Mouse (Mus musculus): ENCODE measurements around the gene Fbxo30.
A peak's percentile ranks its signal among the peaks of the same experiment; 100 is the strongest.

Gene Fbxo30

DNA sequence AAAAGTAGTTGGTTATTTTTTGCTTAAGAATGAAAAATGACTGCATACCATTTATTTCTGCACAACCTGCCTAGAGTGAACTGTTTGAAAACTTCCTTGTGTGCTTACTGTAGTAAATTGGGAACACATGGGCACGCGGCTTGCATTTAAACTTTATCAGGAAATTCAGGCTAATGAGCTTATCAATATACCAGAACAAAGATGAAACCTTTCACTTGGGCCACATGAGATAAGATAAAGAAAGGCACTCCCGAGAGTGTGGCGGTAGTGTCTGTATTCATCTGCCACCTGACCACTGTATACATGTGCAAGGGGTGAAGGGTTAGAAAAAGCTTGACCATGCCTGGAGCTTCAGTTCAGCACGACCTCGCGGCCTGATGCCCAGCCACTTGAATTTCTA is 41.2 kb downstream of the Fbxo30 start:
- no peak for DNase-seq (ENCODE audit: low spot score)

DNA sequence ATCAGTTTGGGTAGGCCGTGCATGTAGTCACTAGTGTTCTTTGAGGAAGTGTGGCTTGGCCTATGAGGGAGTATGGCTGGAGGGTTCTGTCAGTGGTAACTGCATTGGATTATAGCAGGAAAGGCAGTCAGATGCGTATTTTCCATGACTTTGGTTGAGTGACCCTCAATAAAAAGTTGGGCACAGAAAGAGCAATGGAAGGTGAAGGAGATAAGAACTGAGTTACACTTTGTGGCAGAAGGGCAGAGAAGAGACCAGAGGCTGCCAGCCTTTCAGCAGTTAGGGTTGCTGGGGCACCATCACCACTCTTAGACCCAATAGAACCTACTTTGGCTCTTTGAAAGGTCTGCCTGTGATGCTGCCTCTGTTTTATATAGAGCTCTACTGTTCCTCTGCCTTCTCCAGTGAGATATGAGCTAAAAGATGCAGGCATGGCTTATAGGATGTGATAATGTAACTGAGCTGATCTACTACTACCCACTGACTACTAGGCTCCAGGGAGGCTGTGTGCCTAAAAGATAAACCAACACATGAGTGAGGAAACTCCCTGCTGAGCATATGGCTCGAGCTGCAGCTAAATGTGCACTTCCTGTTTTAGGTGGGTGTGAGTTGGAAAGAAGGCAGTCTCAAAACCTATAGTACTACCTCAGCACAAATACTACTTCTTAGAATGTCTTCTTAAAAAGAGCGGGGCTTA is 42.2 kb downstream of the Fbxo30 start:
- DNase-seq (ENCODE audit: low spot score), result no peak

- DNase-seq (ENCODE audit: low spot score), result no peak
These were observed 45.4 kb downstream of the Fbxo30 start for GRCm38 (mm10) chr10:11326526-11326925.

DNA sequence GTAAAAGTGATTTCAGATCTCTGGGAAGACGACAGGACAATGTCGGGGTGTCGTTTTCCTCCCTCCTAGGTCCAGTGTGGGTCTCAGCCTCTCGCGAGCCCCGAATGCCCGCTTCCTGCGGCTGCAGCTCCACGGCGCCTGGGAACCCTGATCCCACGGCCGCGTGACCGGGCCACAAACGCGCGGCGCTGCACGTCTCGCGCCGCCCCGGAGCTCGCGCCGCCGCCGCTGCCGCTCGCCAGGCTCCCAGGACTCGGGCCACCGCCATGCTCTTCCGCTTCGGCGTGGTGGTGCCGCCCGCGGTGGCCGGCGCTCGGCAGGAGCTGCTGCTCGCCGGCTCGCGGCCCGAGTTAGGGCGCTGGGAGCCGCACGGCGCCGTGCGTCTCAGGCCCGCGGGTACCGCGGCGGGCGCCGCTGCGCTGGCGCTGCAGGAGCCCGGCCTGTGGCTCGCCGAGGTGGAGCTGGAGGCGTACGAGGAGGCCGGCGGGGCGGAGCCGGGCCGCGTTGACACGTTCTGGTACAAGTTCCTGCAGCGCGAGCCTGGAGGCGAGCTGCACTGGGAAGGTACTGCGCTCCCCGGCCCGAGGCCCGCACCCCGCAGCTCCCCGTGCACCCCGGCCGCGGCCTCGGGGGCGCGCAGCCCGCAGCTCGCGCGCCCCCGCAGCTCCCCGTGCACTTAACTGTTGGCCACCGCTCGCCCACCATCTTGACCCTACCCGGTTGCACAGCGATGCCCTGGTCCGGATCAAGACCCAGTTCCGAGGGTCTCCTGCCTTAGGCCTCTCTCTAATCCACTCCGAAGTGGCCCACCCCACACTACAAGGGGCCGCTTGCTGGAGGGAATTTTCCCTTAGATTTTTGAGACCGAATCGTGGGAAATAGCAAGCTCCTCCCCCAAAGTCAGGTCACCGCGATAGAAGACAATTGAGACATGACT is 62.3 kb downstream of the Fbxo30 start, which contains the start of gene Epm2a:
Gene Epm2a, plus strand, starts transcription at position 200 of the 937 bp plus-strand sequence.
- peak; percentile 80 for DNase-seq (ENCODE audit: low spot score)

DNA sequence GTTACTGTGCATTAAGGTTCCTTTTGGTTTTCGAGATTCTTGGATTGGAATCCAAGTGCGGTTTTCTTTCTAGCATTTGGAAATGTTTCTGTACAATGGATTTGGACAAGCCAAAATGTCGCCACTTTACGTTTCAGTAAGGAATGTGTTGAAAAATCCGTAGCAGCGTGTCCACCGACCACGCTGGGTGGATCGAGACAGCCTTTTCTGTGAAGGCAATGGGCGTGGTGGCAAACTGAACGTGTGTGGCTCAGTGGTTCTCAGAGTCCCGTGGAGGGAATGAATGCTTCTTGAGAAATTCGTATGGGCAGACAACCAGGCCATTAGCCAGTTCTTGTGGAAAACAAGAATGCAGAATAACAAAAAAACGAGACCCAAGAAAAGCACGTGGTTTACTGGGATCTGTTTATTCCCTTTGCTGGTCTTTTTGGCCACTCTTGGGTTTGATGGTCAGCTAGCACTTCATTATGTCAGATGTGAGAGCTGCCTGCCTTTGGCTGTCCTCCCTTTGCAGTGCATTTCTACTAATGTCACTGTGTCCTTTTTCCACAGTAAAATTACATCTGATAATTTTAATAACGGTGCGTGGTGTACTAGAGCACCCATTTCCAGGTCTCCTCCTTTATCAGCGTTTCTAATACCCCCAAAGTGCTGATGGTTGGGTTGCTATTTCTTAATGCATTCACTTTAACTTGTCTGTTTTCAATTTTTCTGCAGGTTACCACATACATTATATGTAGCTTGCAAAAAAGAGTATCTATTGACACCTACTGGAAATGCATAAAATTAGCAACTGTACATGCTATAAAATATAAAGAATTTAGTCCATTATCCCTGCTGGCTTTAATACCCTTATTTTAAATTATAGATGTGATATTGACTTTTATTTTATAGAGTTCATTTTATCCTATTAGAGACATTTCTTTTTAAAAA is 63.7 kb downstream of the Fbxo30 start:
- no peak for DNase-seq (ENCODE audit: low spot score)

All from embryo, embryonic 10.5 days (tissue).